Mouse (Mus musculus) CH12.LX (cell line): ENCODE results near the gene Alk. TPM values are rescaled to one million over a fixed set of nuclear protein-coding genes. Genes with fewer than 3 reads are reported as not detected.

Source experiments
- DNase-seq: peaks from one replicate; pipeline ENCODE4 v3.0.0-alpha.2; 2013; ENCODE audit errors: extremely low read depth
- H3K27ac ChIP-seq: 2 replicates; pipeline ENCODE4 v1.5.1; 2012; ENCODE audit warnings: low read depth, mild to moderate bottlenecking, control low read depth, moderate library complexity; ENCODE audit not compliant: insufficient read depth
- H3K27me3 ChIP-seq: replicated peaks from 2 replicates; pipeline ENCODE3; 2012; ENCODE audit warnings: inconsistent platforms
- H3K36me3 ChIP-seq, 2 experiments: replicated peaks in 1 of 2; 2 replicates each; pipeline versions ENCODE3 to v1.6.1; 2012; ENCODE audit warnings: inconsistent platforms in 1 of 2, low read length in 1 of 2, mild to moderate bottlenecking in 1 of 2, mixed read lengths in 1 of 2, moderate library complexity in 1 of 2; ENCODE audit not compliant: control insufficient read depth in 1 of 2, insufficient read depth in 1 of 2
- H3K4me1 ChIP-seq, 2 experiments: 2 replicates each; pipeline ENCODE4 v1.6.1; 2012; ENCODE audit warnings: inconsistent platforms in 1 of 2, moderate library complexity in 1 of 2; ENCODE audit not compliant: insufficient read depth in 2 of 2, control insufficient read depth in 1 of 2
- H3K4me2 ChIP-seq: 2 replicates; pipeline ENCODE4 v1.6.1; 2012; ENCODE audit warnings: low read depth, mild to moderate bottlenecking, control low read depth; ENCODE audit not compliant: poor library complexity, insufficient read depth, severe bottlenecking
- H3K4me3 ChIP-seq, 3 experiments: fragments of 150-350 bp in 1 of 3; sonication (generic) in 1 of 3; replicated peaks in 1 of 3; 2 replicates each; pipeline versions ENCODE3 to v1.5.1; 2011 to 2012; ENCODE audit warnings: low read depth in 2 of 3, low read length in 2 of 3, mild to moderate bottlenecking in 2 of 3, moderate library complexity in 2 of 3, control low read depth in 1 of 3, improper control_type of control experiment in 1 of 3, inconsistent platforms in 1 of 3, mixed read lengths in 1 of 3; ENCODE audit not compliant: poor library complexity in 1 of 3
- H3K79me2 ChIP-seq: replicated peaks from 2 replicates; pipeline ENCODE4 v1.6.1; 2012; ENCODE audit warnings: mild to moderate bottlenecking, moderate library complexity; ENCODE audit not compliant: control insufficient read depth, poor library complexity, insufficient read depth, severe bottlenecking; ENCODE audit errors: extremely low read depth
- H3K9ac ChIP-seq: 2 replicates; pipeline ENCODE4 v1.6.1; 2012; ENCODE audit warnings: low read depth, mild to moderate bottlenecking, control low read depth, moderate library complexity; ENCODE audit not compliant: insufficient read depth
- H3K9me3 ChIP-seq: replicated peaks from 2 replicates; pipeline ENCODE3; 2012; ENCODE audit warnings: low read length, inconsistent platforms, mixed read lengths
- BHLHE40 ChIP-seq: IDR thresholded peaks from 2 replicates; pipeline ENCODE4 v1.6.1; 2011; ENCODE audit warnings: mild to moderate bottlenecking, low read depth, low read length, improper control_type of control experiment
- CHD2 ChIP-seq: IDR thresholded peaks from 2 replicates; pipeline ENCODE4 v1.6.1; 2011; ENCODE audit warnings: low read length, improper control_type of control experiment
- CTCF ChIP-seq, 2 experiments: IDR thresholded peaks in 1 of 2; conservative IDR thresholded peaks in 1 of 2; 2 replicates each; pipeline ENCODE4 v1.5.1; 2011 to 2012; ENCODE audit warnings: low read depth in 2 of 2, low read length in 2 of 2, improper control_type of control experiment in 1 of 2, inconsistent platforms in 1 of 2, mild to moderate bottlenecking in 1 of 2, moderate library complexity in 1 of 2
- ELF1 ChIP-seq: IDR thresholded peaks from 2 replicates; pipeline ENCODE4 v1.6.1; 2014; ENCODE audit warnings: low read depth, mild to moderate bottlenecking, inconsistent platforms, low read length, improper control_type of control experiment
- EP300 ChIP-seq: IDR thresholded peaks from 2 replicates; pipeline ENCODE4 v1.6.1; 2011; ENCODE audit warnings: low read length, improper control_type of control experiment
- ETS1 ChIP-seq: conservative IDR thresholded peaks from 2 replicates; pipeline ENCODE4 v1.6.1; 2012; ENCODE audit warnings: low read depth, mild to moderate bottlenecking, inconsistent platforms, low read length, improper control_type of control experiment, moderate library complexity
- GABPA ChIP-seq: IDR thresholded peaks from 2 replicates; pipeline ENCODE4 v1.6.1; 2012; ENCODE audit warnings: low read depth, low read length, improper control_type of control experiment, inconsistent platforms; ENCODE audit not compliant: insufficient replicate concordance
- HCFC1 ChIP-seq: IDR thresholded peaks from 2 replicates; pipeline ENCODE4 v1.6.1; 2012; ENCODE audit warnings: low read depth, mild to moderate bottlenecking, inconsistent platforms, low read length, improper control_type of control experiment
- JUND ChIP-seq: conservative IDR thresholded peaks from 2 replicates; pipeline ENCODE4 v1.6.1; 2011; ENCODE audit warnings: low read depth, low read length, improper control_type of control experiment
- KAT2A ChIP-seq: IDR thresholded peaks from 2 replicates; pipeline ENCODE4 v1.6.1; 2012; ENCODE audit warnings: low read length, improper control_type of control experiment, inconsistent platforms; ENCODE audit not compliant: insufficient replicate concordance
- MAFK ChIP-seq: IDR thresholded peaks from 2 replicates; pipeline ENCODE4 v1.6.1; 2011; ENCODE audit warnings: low read length, improper control_type of control experiment; ENCODE audit not compliant: insufficient replicate concordance
- MAZ ChIP-seq: IDR thresholded peaks from 2 replicates; pipeline ENCODE4 v1.6.1; 2012; ENCODE audit warnings: low read depth, mild to moderate bottlenecking, inconsistent platforms, low read length, improper control_type of control experiment, moderate library complexity
- MEF2A ChIP-seq: IDR thresholded peaks from 2 replicates; pipeline ENCODE4 v1.6.1; 2014; ENCODE audit warnings: low read depth, mild to moderate bottlenecking, inconsistent platforms, low read length, improper control_type of control experiment, borderline replicate concordance
- MYC ChIP-seq: IDR thresholded peaks from 2 replicates; pipeline ENCODE4 v1.6.1; 2011; ENCODE audit warnings: low read depth, mild to moderate bottlenecking, improper control_type of control experiment, low read length
- NELFE ChIP-seq: IDR thresholded peaks from 2 replicates; pipeline ENCODE4 v1.6.1; 2011; ENCODE audit warnings: low read depth, low read length, improper control_type of control experiment
- NRF1 ChIP-seq: IDR thresholded peaks from 2 replicates; pipeline ENCODE4 v1.6.1; 2014; ENCODE audit warnings: low read depth, mild to moderate bottlenecking, inconsistent platforms, low read length, improper control_type of control experiment, moderate library complexity
- PAX5 ChIP-seq: IDR thresholded peaks from 2 replicates; pipeline ENCODE4 v1.6.1; 2012; ENCODE audit warnings: low read length, inconsistent platforms, mixed read lengths
- POLR2A ChIP-seq: IDR thresholded peaks from 2 replicates; pipeline ENCODE4 v1.6.1; 2011; ENCODE audit warnings: low read depth, mild to moderate bottlenecking, improper control_type of control experiment, low read length
- POLR2AphosphoS2 ChIP-seq: IDR thresholded peaks from 2 replicates; pipeline ENCODE4 v1.6.1; 2011; ENCODE audit warnings: low read depth, low read length, improper control_type of control experiment
- RAD21 ChIP-seq: IDR thresholded peaks from 2 replicates; pipeline ENCODE4 v1.6.1; 2011; ENCODE audit warnings: low read depth, mild to moderate bottlenecking, low read length, improper control_type of control experiment, moderate library complexity
- RCOR1 ChIP-seq: conservative IDR thresholded peaks from 2 replicates; pipeline ENCODE4 v1.6.1; 2012; ENCODE audit warnings: low read depth, mild to moderate bottlenecking, inconsistent platforms, low read length, improper control_type of control experiment
- SMC3 ChIP-seq: IDR thresholded peaks from 2 replicates; pipeline ENCODE4 v1.6.1; 2011; ENCODE audit warnings: low read depth, low read length, improper control_type of control experiment
- TBP ChIP-seq: conservative IDR thresholded peaks from 2 replicates; pipeline ENCODE4 v1.6.1; 2011; ENCODE audit warnings: low read depth, low read length, improper control_type of control experiment
- TCF12 ChIP-seq: IDR thresholded peaks from 2 replicates; pipeline ENCODE4 v1.6.1; 2014; ENCODE audit warnings: low read depth, mild to moderate bottlenecking, inconsistent platforms, low read length, improper control_type of control experiment
- UBTF ChIP-seq: IDR thresholded peaks from 2 replicates; pipeline ENCODE4 v1.6.1; 2012; ENCODE audit warnings: low read depth, mild to moderate bottlenecking, inconsistent platforms, low read length, improper control_type of control experiment, moderate library complexity
- ZC3H11A ChIP-seq: IDR thresholded peaks from 2 replicates; pipeline ENCODE4 v1.6.1; 2012; ENCODE audit warnings: low read depth, mild to moderate bottlenecking, inconsistent platforms, low read length, improper control_type of control experiment
- ZKSCAN1 ChIP-seq: IDR thresholded peaks from 2 replicates; pipeline ENCODE4 v1.6.1; 2012; ENCODE audit warnings: low read depth, inconsistent platforms, low read length, improper control_type of control experiment, borderline replicate concordance
- ZMIZ1 ChIP-seq: IDR thresholded peaks from 2 replicates; pipeline ENCODE4 v1.6.1; 2012; ENCODE audit warnings: low read depth, mild to moderate bottlenecking, inconsistent platforms, low read length, improper control_type of control experiment
- dilution Hi-C: fragments of 300-500 bp; cut with MboI; formaldehyde crosslinking; loops from 2 replicates; pipeline ENCODE4 v1.14.3; 2020; ENCODE audit warnings: low sequenced_read_pairs; ENCODE audit not compliant: extremely low pct_unique_long_range_greater_than_20kb, extremely low pct_ligation_motif_present
- in situ Hi-C: fragments of 300-500 bp; cut with MboI; formaldehyde crosslinking; loops from 3 replicates; pipeline ENCODE4 v1.14.3; 2019; ENCODE audit warnings: low sequenced_read_pairs, low pct_ligation_motif_present, low pct_unique_long_range_greater_than_20kb, mixed read lengths
- polyA plus RNA-seq: library from polyadenylated mRNA; unstranded; fragments of >175 nt; gene quantifications from 2 replicates; pipeline ENCODE4 v1.2.1, GENCODE M21; 2012; ENCODE audit warnings: low read depth; ENCODE audit not compliant: insufficient read length
- total RNA-seq, 2 experiments: library from RNA; depleted of rRNA; stranded (reverse); fragments of 300-350 nt in 1 of 2; fragments of >200 nt in 1 of 2; gene quantifications; 2 replicates each; pipeline ENCODE4 v1.2.3; 2012 to 2014

Alk gene
- total and polyA plus RNA-seq, 3 experiments = 0.38 to 0.63 (median 0.44) TPM

- in situ Hi-C loops = no loop called here
- no peaks in the 10 kb centered on the region for H3K27me3 ChIP-seq
- no peaks in the 10 kb centered on the region for H3K4me1 ChIP-seq
- DNase-seq = no peak
- H3K9me3 ChIP-seq = no peaks in the 10 kb centered on the region
- no peak overlapping the region for H3K9ac ChIP-seq
- no peak overlapping the region for H3K27ac ChIP-seq
- no peak for TF ChIP-seq POLR2A
- TF ChIP-seq HCFC1 = no peak
- no peak for TF ChIP-seq CTCF (conservative IDR thresholded peaks at IDR 0.05 in 1 of 2, IDR thresholded peaks at IDR 0.05 in 1 of 2; ENCODE audit: low read depth in 2 of 2, low read length in 2 of 2)
- TF ChIP-seq NRF1 = no peak
- TF ChIP-seq MAZ = no peak
- TF ChIP-seq UBTF = no peak
- no peak for TF ChIP-seq MAFK
- no peak for TF ChIP-seq ELF1
- TF ChIP-seq KAT2A = no peak
- TF ChIP-seq BHLHE40 = no peak
- no peak for TF ChIP-seq ZMIZ1
- TF ChIP-seq EP300 = no peak
- no peak for TF ChIP-seq ETS1
- TF ChIP-seq POLR2AphosphoS2 = no peak
- no peak for TF ChIP-seq TBP
- no peak for TF ChIP-seq CHD2
- TF ChIP-seq RCOR1 = no peak
- no peak for TF ChIP-seq GABPA
- TF ChIP-seq JUND = no peak
- no peak for TF ChIP-seq ZKSCAN1
- TF ChIP-seq, all 38 proteins: peak for 0
- Histone ChIP-seq H3K4me3 (no peak overlapping the region), H3K36me3 (no peaks in the 10 kb centered on the region), H3K79me2 (no peaks in the 10 kb centered on the region), H3K4me2 (no peak overlapping the region)
- dilution Hi-C loops = no loop called here
Measured at GRCm38 (mm10) chr17:72414676-72415075, 189.8 kb downstream of the Alk start.

DNA sequence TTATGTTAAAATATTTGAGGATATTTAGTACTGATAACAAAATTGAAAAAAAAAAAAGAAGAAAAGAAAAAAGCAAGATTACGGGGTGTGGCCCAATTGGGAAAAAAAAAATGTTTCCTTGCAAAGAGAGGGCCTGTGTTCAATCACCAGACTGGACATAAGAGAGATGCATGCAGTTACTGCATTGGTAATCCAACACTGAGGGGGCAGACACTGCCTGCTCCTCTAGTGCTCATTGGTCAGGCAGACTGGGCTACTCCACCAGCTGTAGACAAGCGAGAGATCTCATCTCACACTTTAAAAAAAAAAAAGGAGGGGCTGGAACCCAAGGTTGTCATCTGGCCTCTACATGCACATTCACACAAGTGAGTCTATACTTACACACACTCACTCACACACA, 199.6 kb downstream of the Alk start:
- Histone ChIP-seq H3K4me3 (no peak overlapping the region), H3K27ac (no peak overlapping the region), H3K27me3 (no peaks in the 10 kb centered on the region), H3K4me1 (no peaks in the 10 kb centered on the region), H3K9me3 (no peaks in the 10 kb centered on the region), H3K4me2 (no peak overlapping the region), H3K9ac (no peak overlapping the region), H3K36me3 (no peaks in the 10 kb centered on the region), H3K79me2 (no peaks in the 10 kb centered on the region)
- no peak for DNase-seq
- in situ Hi-C loops = no loop called here
- dilution Hi-C loops = no loop called here
- TF ChIP-seq POLR2AphosphoS2 (no peak), UBTF (no peak), NRF1 (no peak), ZKSCAN1 (no peak), MAZ (no peak), MEF2A (no peak), NELFE (no peak), BHLHE40 (no peak), EP300 (no peak), KAT2A (no peak), RAD21 (no peak), SMC3 (no peak), TCF12 (no peak), PAX5 (no peak), ZC3H11A (no peak), CTCF (conservative IDR thresholded peaks at IDR 0.05 in 1 of 2, IDR thresholded peaks at IDR 0.05 in 1 of 2; ENCODE audit: low read depth in 2 of 2, low read length in 2 of 2) (no peak), MYC (no peak)
